In genomic region chr7:84779276-84779825, GRCm38 (mm10) we compare ENCODE assay signal across 8 mouse cellular contexts.
DNase-seq lines count a peak whose midpoint lies in the region; ATAC-seq and TF ChIP-seq lines count a peak whose summit lies in the region.

No protein-coding gene starts in this region.

- peak overlapping the region; percentile 58 to 75 for H3K4me3 ChIP-seq in MEL (ENCODE audit: control insufficient read depth in 1 of 2, insufficient read depth in 1 of 2, low read depth in 2 of 2, low read length in 2 of 2)
- peak overlapping the region; percentile 83 for H3K4me3 ChIP-seq in cerebellum, adult 2 months (replicated peaks; ENCODE audit: insufficient read depth, low read depth, low read length)
- H3K4me3 ChIP-seq in hindbrain, embryonic 10.5 days = peak overlapping the region; percentile 59
- peak overlapping the region; percentile 47 for H3K4me3 ChIP-seq in lung, postnatal 0 days (ENCODE audit: low read depth, low read length)

- no peak; a peak in 1 of 4 replicates for TF ChIP-seq POLR2A in MEL (IDR thresholded peaks at IDR 0.05; ENCODE audit: control insufficient read depth in 1 of 2, insufficient read depth in 1 of 2, low read depth in 1 of 2, low read length in 2 of 2, poor library complexity in 1 of 2)
- TF ChIP-seq POLR2A in cerebellum, adult 2 months (IDR thresholded peaks at IDR 0.05; ENCODE audit: borderline replicate concordance, insufficient read depth, low read length) = no peak

- DNase-seq in MEL (ENCODE audit: low read depth, low spot score) = peak; percentile 95
- DNase-seq in cerebellum, adult 2 months = peak; percentile 81 to 85
- DNase-seq in forelimb bud, embryonic 11.5 days (ENCODE audit: low read depth, low spot score) = peak; percentile 95
- peak; percentile 88 for DNase-seq in hindbrain, embryonic 10.5 days (ENCODE audit: low spot score)
- peak; percentile 92 for DNase-seq in layer of hippocampus, adult 9-11 months
- peak; percentile 70 for DNase-seq in lung, postnatal 0 days (ENCODE audit: low spot score)
- DNase-seq in ovary, postnatal 14 days (ENCODE audit: low spot score) = peak; percentile 82
- DNase-seq in thymus, postnatal 14 days = peak; percentile 87

- TF ChIP-seq RAD21 in MEL (IDR thresholded peaks at IDR 0.05; ENCODE audit: low read depth, low read length) = peak; percentile 56

- ATAC-seq in lung, postnatal 0 days = peak; percentile 94

- H3K4me1 ChIP-seq in MEL (ENCODE audit: control insufficient read depth in 1 of 2, insufficient read depth in 2 of 2, low read length in 2 of 2) = no peaks in the 10 kb centered on the region
- H3K4me1 ChIP-seq in cerebellum, adult 2 months (ENCODE audit: control insufficient read depth, insufficient read depth, low read length) = no peaks in the 10 kb centered on the region
- no peaks in the 10 kb centered on the region for H3K4me1 ChIP-seq in hindbrain, embryonic 10.5 days (replicated peaks)
- no peaks in the 10 kb centered on the region for H3K4me1 ChIP-seq in lung, postnatal 0 days (ENCODE audit: insufficient read depth, low read depth, low read length)

- H3K27me3 ChIP-seq in MEL (ENCODE audit: control insufficient read depth in 1 of 2, insufficient read depth in 2 of 2, low read length in 2 of 2) = no peaks in the 10 kb centered on the region
- no peaks in the 10 kb centered on the region for H3K27me3 ChIP-seq in cerebellum, adult 2 months (ENCODE audit: control insufficient read depth, insufficient read depth, low read length)
- no peaks in the 10 kb centered on the region for H3K27me3 ChIP-seq in hindbrain, embryonic 10.5 days (ENCODE audit: insufficient read depth, poor library complexity, severe bottlenecking)
- no peaks in the 10 kb centered on the region for H3K27me3 ChIP-seq in lung, postnatal 0 days (replicated peaks; ENCODE audit: insufficient read depth, low read length)

- H3K36me3 ChIP-seq in MEL (ENCODE audit: control insufficient read depth in 1 of 2, insufficient read depth in 2 of 2, low read length in 2 of 2) = no peaks in the 10 kb centered on the region
- H3K36me3 ChIP-seq in hindbrain, embryonic 10.5 days = no peaks in the 10 kb centered on the region
- H3K36me3 ChIP-seq in lung, postnatal 0 days (ENCODE audit: insufficient read depth, low read length) = no peaks in the 10 kb centered on the region

- H3K9me3 ChIP-seq in MEL (replicated peaks; ENCODE audit: insufficient read depth, low read length) = no peaks in the 10 kb centered on the region
- H3K9me3 ChIP-seq in hindbrain, embryonic 10.5 days = no peaks in the 10 kb centered on the region
- H3K9me3 ChIP-seq in lung, postnatal 0 days (ENCODE audit: low read length) = no peaks in the 10 kb centered on the region

- H3K4me2 ChIP-seq in lung, postnatal 0 days (replicated peaks; ENCODE audit: low read depth, low read length) = peak overlapping the region; percentile 67

- peak overlapping the region; percentile 35 for H3K27ac ChIP-seq in MEL (ENCODE audit: control insufficient read depth, low read depth, low read length)
- no peak overlapping the region for H3K27ac ChIP-seq in cerebellum, adult 2 months (ENCODE audit: insufficient read depth, low read length)
- peak overlapping the region; percentile 87 for H3K27ac ChIP-seq in hindbrain, embryonic 10.5 days
- no peak overlapping the region for H3K27ac ChIP-seq in lung, postnatal 0 days (ENCODE audit: low read length)

- H3K9ac ChIP-seq in MEL (ENCODE audit: control insufficient read depth, low read depth, low read length, poor library complexity, severe bottlenecking) = peak overlapping the region; percentile 67
- no peak overlapping the region; the same call in 1 of the 2 replicates for H3K9ac ChIP-seq in lung, postnatal 0 days (replicated peaks; ENCODE audit: low read depth)

- TF ChIP-seq CTCF in MEL (IDR thresholded peaks at IDR 0.05 in 2 of 3, conservative IDR thresholded peaks at IDR 0.05 in 1 of 3; ENCODE audit: control insufficient read depth in 1 of 3, insufficient read depth in 1 of 3, low read depth in 2 of 3, low read length in 3 of 3, poor library complexity in 1 of 3, severe bottlenecking in 1 of 3) = peak; percentile 82 to 89 (median 88)
- TF ChIP-seq CTCF in cerebellum, adult 2 months (IDR thresholded peaks at IDR 0.05; ENCODE audit: borderline replicate concordance, insufficient read depth, low read depth, low read length) = peak; percentile 92
- TF ChIP-seq CTCF in lung, postnatal 0 days (IDR thresholded peaks at IDR 0.05) = peak; percentile 92

- no peak for TF ChIP-seq EP300 in MEL (IDR thresholded peaks at IDR 0.05; ENCODE audit: low read depth in 1 of 2, low read length in 2 of 2)
- no peak for TF ChIP-seq EP300 in lung, postnatal 0 days (IDR thresholded peaks at IDR 0.05)

- no peaks in the 10 kb centered on the region for H3K79me2 ChIP-seq in MEL (ENCODE audit: control insufficient read depth, insufficient read depth, low read length, poor library complexity)

- WGBS in cerebellum, adult 2 months = under 1% methylated on average over 30 of the region's 30 CpGs
- WGBS in hindbrain, embryonic 10.5 days = under 1% methylated on average over 30 of the region's 30 CpGs
- 2% methylated on average over 29 of the region's 30 CpGs for WGBS in lung, postnatal 0 days

TF ChIP-seq in MEL, 35 proteins besides CTCF, POLR2A, EP300 and RAD21:
- no peak for TF ChIP-seq POLR2AphosphoS2 (IDR thresholded peaks at IDR 0.05; ENCODE audit: low read length)
- TF ChIP-seq MAFK (IDR thresholded peaks at IDR 0.05; ENCODE audit: borderline replicate concordance, low read depth, low read length) = no peak
- TF ChIP-seq ZC3H11A (IDR thresholded peaks at IDR 0.05; ENCODE audit: low read depth, low read length) = peak; percentile 53
- no peak for TF ChIP-seq MYB (IDR thresholded peaks at IDR 0.05; ENCODE audit: low read depth, low read length)
- no peak for TF ChIP-seq USF1 (IDR thresholded peaks at IDR 0.05; ENCODE audit: low read depth, low read length)
- TF ChIP-seq ZMIZ1 (IDR thresholded peaks at IDR 0.05; ENCODE audit: low read depth, low read length) = no peak
- no peak for TF ChIP-seq MEF2A (IDR thresholded peaks at IDR 0.05; ENCODE audit: extremely low read depth, insufficient replicate concordance, low read depth, low read length, poor library complexity, severe bottlenecking)
- TF ChIP-seq NRF1 (IDR thresholded peaks at IDR 0.05; ENCODE audit: insufficient read depth, low read depth, low read length, poor library complexity, severe bottlenecking) = peak; percentile 62
- TF ChIP-seq SIN3A (IDR thresholded peaks at IDR 0.05; ENCODE audit: low read length) = 0 out of 2 replicates have a peak, but pooled peaks have one; percentile 10
- TF ChIP-seq TAL1 (IDR thresholded peaks at IDR 0.05; ENCODE audit: low read length) = no peak
- no peak for TF ChIP-seq RCOR1 (IDR thresholded peaks at IDR 0.05; ENCODE audit: low read depth, low read length)
- TF ChIP-seq ZNF384 (IDR thresholded peaks at IDR 0.05; ENCODE audit: low read depth, low read length) = 0 out of 2 replicates have a peak, but pooled peaks have one; percentile 22
- 0 out of 2 replicates have a peak, but pooled peaks have one; percentile 41 for TF ChIP-seq TBP (IDR thresholded peaks at IDR 0.05; ENCODE audit: low read depth, low read length)
- TF ChIP-seq HCFC1 (IDR thresholded peaks at IDR 0.05; ENCODE audit: low read depth, low read length) = peak; percentile 68
- peak; percentile 82 for TF ChIP-seq SMC3 (IDR thresholded peaks at IDR 0.05; ENCODE audit: low read depth, low read length)
- no peak for TF ChIP-seq USF2 (IDR thresholded peaks at IDR 0.05; ENCODE audit: borderline replicate concordance in 1 of 2, insufficient read depth in 1 of 2, low read depth in 1 of 2, low read length in 2 of 2)
- no peak for TF ChIP-seq E2F4 (IDR thresholded peaks at IDR 0.05; ENCODE audit: borderline replicate concordance, low read depth, low read length)

Comparison
In these comparisons a context has a peak if more than half of its experiments do, and no peak if none do; other contexts are left out.
1. H3K27ac ChIP-seq: peak in MEL (single experiment) and hindbrain, embryonic 10.5 days (single experiment); none in cerebellum, adult 2 months (single experiment) and lung, postnatal 0 days (single experiment).
2. Peak in every context shown above with its lines, with median percentiles within 50 percentile points of each other: DNase-seq, H3K4me3 ChIP-seq and CTCF ChIP-seq.